Comparison of ENCODE assay signal across 15 mouse cellular contexts in genomic region chrX:99045315-99045714, GRCm38 (mm10). TPM values are rescaled to one million over a fixed set of nuclear protein-coding genes. Genes with fewer than 3 reads are reported as not detected.
DNase-seq lines count a peak whose midpoint lies in the region; ATAC-seq and TF ChIP-seq lines count a peak whose summit lies in the region.
"Had no signal": no experiment of that assay in that cellular context is flagged by ENCODE, and none has a peak within 500 bp of the region (broad histone marks: within the 10 kb centered on the region; RNA-seq: fewer than 3 reads in every experiment).

No protein-coding gene starts in this region.

- no peaks in the 10 kb centered on the region for H3K36me3 ChIP-seq in heart, embryonic 10.5 days
- no peaks in the 10 kb centered on the region for H3K36me3 ChIP-seq in kidney, embryonic 16.5 days (ENCODE audit: insufficient read depth, low read length)
- H3K36me3 ChIP-seq in testis, adult 2 months (ENCODE audit: control insufficient read depth, insufficient read depth, low read length) = no peaks in the 10 kb centered on the region
- H3K36me3 ChIP-seq: limb, embryonic 13.5 days; neural tube, embryonic 13.5 days had no signal

- TF ChIP-seq CTCF in testis, adult 2 months (IDR thresholded peaks at IDR 0.05; ENCODE audit: control insufficient read depth, insufficient read depth, insufficient replicate concordance, low read depth, low read length) = no peak

- H3K4me2 ChIP-seq in kidney, embryonic 16.5 days (replicated peaks; ENCODE audit: low read depth, low read length) = peak overlapping the region; percentile 80; the same call in 1 of the 2 replicates
- H3K4me2 ChIP-seq: limb, embryonic 13.5 days; midbrain, embryonic 11.5 days; neural tube, embryonic 13.5 days had no signal

- peak overlapping the region; percentile 73 for H3K27ac ChIP-seq in heart, embryonic 10.5 days
- H3K27ac ChIP-seq in kidney, embryonic 16.5 days (ENCODE audit: low read length) = peak overlapping the region; percentile 84; the same call in 1 of the 2 replicates
- H3K27ac ChIP-seq in testis, adult 2 months (ENCODE audit: control insufficient read depth, insufficient read depth, low read depth, low read length) = 0 out of 2 replicates have a peak overlapping the region, but pooled peaks have one; percentile 4
- H3K27ac ChIP-seq: limb, embryonic 13.5 days; neural tube, embryonic 13.5 days had no signal

- H3K4me1 ChIP-seq in heart, embryonic 10.5 days = peaks cover 31% of the 10 kb centered on the region; the same call in 1 of the 2 replicates
- no peaks in the 10 kb centered on the region for H3K4me1 ChIP-seq in kidney, embryonic 16.5 days (ENCODE audit: insufficient read depth, low read length)
- H3K4me1 ChIP-seq in testis, adult 2 months (ENCODE audit: control insufficient read depth, insufficient read depth, low read length) = peaks cover 2% of the 10 kb centered on the region; the same call in 1 of the 2 replicates
- H3K4me1 ChIP-seq: neural tube, embryonic 13.5 days had no signal

- no peaks in the 10 kb centered on the region for H3K9me3 ChIP-seq in heart, embryonic 10.5 days
- H3K9me3 ChIP-seq in kidney, embryonic 16.5 days (ENCODE audit: low read length) = no peaks in the 10 kb centered on the region
- H3K9me3 ChIP-seq: limb, embryonic 13.5 days; neural tube, embryonic 13.5 days had no signal

- H3K9ac ChIP-seq in kidney, embryonic 16.5 days (replicated peaks; ENCODE audit: low read length) = no peak overlapping the region; the same call in 1 of the 2 replicates
- H3K9ac ChIP-seq: forebrain, postnatal 0 days; limb, embryonic 13.5 days; neural tube, embryonic 13.5 days had no signal

- WGBS in heart, embryonic 10.5 days = 63% methylated on average over 7 of the region's 7 CpGs
- WGBS in kidney, embryonic 16.5 days = 74% methylated on average over 7 of the region's 7 CpGs

- DNase-seq in heart, embryonic 10.5 days (ENCODE audit: low spot score) = no peak
- DNase-seq in heart, adult 8-10 months (ENCODE audit: low spot score) = no peak
- no peak for DNase-seq in kidney, adult 18-20 months
- DNase-seq in testis, postnatal 14 days (ENCODE audit: low spot score) = no peak
- DNase-seq in cerebellum, postnatal 36 days = no peak
- DNase-seq: adrenal gland, postnatal 25 days; cerebellum, adult 8-10 months; forebrain, postnatal 0 days; thymus, postnatal 4 days had no signal

- H3K27me3 ChIP-seq in heart, embryonic 10.5 days (ENCODE audit: insufficient read depth, poor library complexity, severe bottlenecking) = peaks cover 50% of the 10 kb centered on the region; the same call in 1 of the 2 replicates
- peaks cover 38% of the 10 kb centered on the region; the same call in 1 of the 2 replicates for H3K27me3 ChIP-seq in kidney, embryonic 16.5 days (ENCODE audit: insufficient read depth, low read length)
- no peaks in the 10 kb centered on the region for H3K27me3 ChIP-seq in testis, adult 2 months (ENCODE audit: control insufficient read depth, insufficient read depth, low read length)

- ATAC-seq in kidney, embryonic 16.5 days (ENCODE audit: low FRiP score, low TSS enrichment) = no peak
- ATAC-seq: activated CD4-positive, CD25-positive, alpha-beta regulatory T cell, adult 4 months; forebrain, postnatal 0 days had no signal

- no peak overlapping the region for H3K4me3 ChIP-seq in heart, embryonic 10.5 days
- H3K4me3 ChIP-seq in kidney, embryonic 16.5 days (ENCODE audit: low read length) = no peak overlapping the region
- no peak overlapping the region for H3K4me3 ChIP-seq in testis, adult 2 months (ENCODE audit: control insufficient read depth, low read depth, low read length)
- H3K4me3 ChIP-seq: limb, embryonic 13.5 days; neural tube, embryonic 13.5 days had no signal

- no peak for TF ChIP-seq POLR2A in testis, adult 2 months (IDR thresholded peaks at IDR 0.05; ENCODE audit: control insufficient read depth, low read depth, low read length)

RNA-seq across cellular contexts. Expression of gene Stard8, which starts 42.3 kb away (rescaled TPM):
- 19.7 and 23.1 TPM in 2 replicates for polyA plus RNA-seq in heart, embryonic 10.5 days (2016; fragmentation: Nextera tagmentation; extraction: Ambion mirVana)
- 10 to 100 TPM; 26.1 to 28.2 (median 26.4) TPM for total RNA-seq in heart, adult 8-10 months (2022)
- 19.0 and 20.3 TPM in 2 replicates for polyA plus RNA-seq in kidney, embryonic 16.5 days (2015; fragmentation: Nextera tagmentation; extraction: Ambion mirVana)
- polyA plus RNA-seq in testis, adult 2 months (2012; rRNA removed) = 6.7 and 7.7 TPM in 2 replicates

Comparison
In these comparisons a context has a peak if more than half of its experiments do, and no peak if none do; other contexts are left out.
1. H3K27ac ChIP-seq: peak in every context shown above with its lines; median percentile 84 in kidney, embryonic 16.5 days; 73 in heart, embryonic 10.5 days; 4 in testis, adult 2 months.